Mouse (Mus musculus) hindbrain, postnatal 0 days (tissue): ENCODE measurements around the gene Fam72a. TPM values are rescaled to one million over a fixed set of nuclear protein-coding genes. Genes with fewer than 3 reads are reported as not detected.

Experiments used
- ATAC-seq: fragments of 200-750 bp; cut with Nextera tagmentation; 2 replicates; pipeline ENCODE4 v1.8.0; 2017; ENCODE audit warnings: mild to moderate bottlenecking, moderate TSS enrichment, moderate library complexity
- DNase-seq: peaks from one replicate; pipeline ENCODE4 v3.0.0-alpha.2; 2015; ENCODE audit warnings: low spot score
- H3K27ac ChIP-seq: fragments of 300-500 bp; sonication (generic); 2 replicates; pipeline ENCODE4 v1.5.1; 2014; ENCODE audit warnings: mild to moderate bottlenecking
- H3K27me3 ChIP-seq: fragments of 300-500 bp; sonication (generic); 2 replicates; pipeline ENCODE4 v1.6.1; 2014; ENCODE audit warnings: low read length, mixed read lengths; ENCODE audit not compliant: insufficient read depth
- H3K36me3 ChIP-seq: fragments of 300-500 bp; sonication (generic); 2 replicates; pipeline ENCODE4 v1.6.1; 2014; ENCODE audit warnings: low read length, mixed read lengths; ENCODE audit not compliant: insufficient read depth
- H3K4me1 ChIP-seq: fragments of 300-500 bp; sonication (generic); 2 replicates; pipeline ENCODE4 v1.6.1; 2014; ENCODE audit warnings: antibody characterized with exemption, low read length, mixed read lengths; ENCODE audit not compliant: insufficient read depth
- H3K4me2 ChIP-seq: fragments of 300-500 bp; sonication (generic); 2 replicates; pipeline ENCODE4 v1.6.1; 2014; ENCODE audit warnings: low read depth, mild to moderate bottlenecking, low read length, moderate library complexity, mixed read lengths
- H3K4me3 ChIP-seq: fragments of 300-500 bp; sonication (generic); 2 replicates; pipeline ENCODE4 v1.5.1; 2014; ENCODE audit warnings: low read length
- H3K9ac ChIP-seq: fragments of 300-500 bp; sonication (generic); replicated peaks from 2 replicates; pipeline ENCODE4 v1.6.1; 2014; ENCODE audit warnings: mild to moderate bottlenecking, low read length, moderate library complexity, mixed read lengths
- H3K9me3 ChIP-seq: fragments of 300-500 bp; sonication (generic); 2 replicates; pipeline ENCODE4 v1.6.1; 2016; ENCODE audit warnings: low read length, mixed read lengths
- CTCF ChIP-seq: IDR thresholded peaks from 2 replicates; pipeline ENCODE4 v1.5.1; 2016; ENCODE audit warnings: antibody characterized with exemption, control low read depth, low read depth
- WGBS: fragments of 180-500 bp; shearing (Covaris S2); extraction: QIAGEN DNeasy Blood & Tissue Kit; methylation state at CpG from one replicate; pipeline ENCODE4 v1.1.7; 2014; 5-methylcytosine and 5-hydroxymethylcytosine counted together
- microRNA-seq, 2 experiments: library from miRNA; unstranded; fragments of <30 nt; microRNA quantifications; one replicate each; pipeline ENCODE4; 2016
- polyA plus RNA-seq: library from polyadenylated mRNA; unstranded; fragments of >200 nt; fragmentation: Nextera tagmentation; extraction: Ambion mirVana; gene quantifications from 2 replicates; pipeline ENCODE4 v1.2.1, GENCODE M21; 2015
- total RNA-seq: library from RNA; depleted of rRNA; stranded (reverse); fragments of >200 nt; gene quantifications from 2 replicates; pipeline ENCODE4 v1.2.3, GENCODE M21; 2014; rRNA removed

Gene Fam72a
- total and polyA plus RNA-seq, 2 experiments from 2014 or later = 0.98 TPM; not detected in 1

DNA sequence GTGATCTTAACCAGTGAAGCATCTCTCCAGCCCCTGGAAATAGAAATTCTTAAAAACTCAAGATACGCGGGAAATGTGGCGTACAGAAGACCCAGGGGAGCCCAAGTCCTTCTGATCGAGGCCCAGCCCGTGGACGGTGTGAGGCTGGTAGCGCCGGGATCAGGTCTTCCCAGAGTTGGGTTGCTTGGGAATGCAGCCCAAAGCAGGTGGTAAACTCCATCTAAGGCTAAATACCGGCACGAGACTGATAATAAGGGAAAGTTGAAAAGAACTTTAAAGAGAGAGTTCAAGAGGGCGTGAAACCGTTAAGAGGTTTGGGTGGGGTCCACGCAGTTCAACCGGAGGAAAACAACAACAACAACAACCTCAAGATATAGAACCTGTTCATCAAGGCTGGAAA is 46.0 kb downstream of the Fam72a start:
- ATAC-seq = no peak
- Histone ChIP-seq H3K4me1 (no peaks in the 10 kb centered on the region), H3K4me2 (no peak overlapping the region), H3K9me3 (no peaks in the 10 kb centered on the region), H3K4me3 (no peak overlapping the region), H3K9ac (no peak overlapping the region), H3K36me3 (no peaks in the 10 kb centered on the region), H3K27ac (no peak overlapping the region), H3K27me3 (no peaks in the 10 kb centered on the region)
- DNase-seq = peak; percentile 20
- 91% methylated on average over 14 of the region's 14 CpGs for WGBS
- TF ChIP-seq CTCF = no peak

DNA sequence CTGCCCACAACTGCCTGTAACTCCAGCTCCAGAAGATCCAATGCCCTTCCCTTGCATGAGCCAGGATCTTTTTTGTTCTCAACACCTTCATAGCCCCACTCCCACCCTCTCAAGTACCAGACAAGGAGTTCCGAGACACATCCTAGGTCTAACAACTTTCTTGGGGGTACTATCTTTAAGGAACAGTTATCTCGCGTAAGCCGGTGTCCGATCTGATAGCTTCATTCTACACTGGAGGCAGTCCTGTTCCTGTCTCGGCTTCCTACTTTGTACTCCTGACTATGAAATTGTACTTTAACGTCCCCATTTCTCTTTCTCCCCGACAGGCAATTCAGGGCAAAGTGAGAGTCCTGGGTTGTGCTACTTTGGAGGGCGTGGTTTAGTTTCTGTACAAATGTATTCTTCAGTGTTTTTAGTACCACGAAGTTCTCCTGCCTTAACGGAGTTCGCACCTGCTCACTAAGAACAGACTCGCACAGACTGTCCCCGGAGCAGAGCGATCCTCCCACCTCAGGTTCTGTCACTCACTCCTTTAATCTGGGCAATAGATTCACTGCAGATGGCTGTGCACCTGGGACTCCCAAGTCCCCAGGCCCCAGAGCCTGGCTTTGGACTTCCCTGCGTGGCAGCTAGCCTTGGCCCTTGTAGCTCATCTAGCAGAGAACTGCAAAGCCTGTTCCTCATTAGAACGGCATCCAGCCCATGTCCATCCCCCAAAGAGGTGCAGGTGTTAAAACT is 51.4 kb downstream of the Fam72a start:
- Histone ChIP-seq H3K27me3 (no peaks in the 10 kb centered on the region), H3K9me3 (no peaks in the 10 kb centered on the region), H3K9ac (no peak overlapping the region), H3K4me3 (no peak overlapping the region), H3K36me3 (no peaks in the 10 kb centered on the region), H3K4me2 (no peak overlapping the region), H3K4me1 (no peaks in the 10 kb centered on the region), H3K27ac (no peak overlapping the region)
- no peak for TF ChIP-seq CTCF
- 76% methylated on average over 17 of the region's 17 CpGs for WGBS
- 0 out of 2 replicates have a peak, but pooled peaks have one; percentile 56 for ATAC-seq
- peak; percentile 35 for DNase-seq

DNA sequence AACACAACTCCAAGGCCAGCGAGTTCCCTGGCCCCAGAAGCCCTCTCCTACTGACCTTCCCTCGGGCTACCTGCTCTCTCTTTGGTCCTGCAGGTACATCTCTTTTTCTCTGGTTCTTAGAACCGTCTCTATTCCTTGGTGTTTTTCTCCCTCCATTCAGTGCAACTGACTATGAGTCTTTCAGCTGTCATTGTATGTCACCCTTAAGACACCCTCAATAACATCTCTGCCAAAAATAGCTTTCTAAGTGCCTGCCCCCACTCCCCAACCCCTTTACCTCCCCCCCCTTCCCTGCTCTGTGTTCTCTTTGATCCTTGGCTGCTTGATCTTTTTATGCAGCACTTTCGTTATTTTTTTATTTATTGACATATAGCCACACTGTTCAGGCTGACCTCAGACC is 52.7 kb downstream of the Fam72a start:
- H3K27ac ChIP-seq = no peak overlapping the region
- ATAC-seq (no peak), DNase-seq (no peak)
- no peak for TF ChIP-seq CTCF
- no peaks in the 10 kb centered on the region for H3K36me3 ChIP-seq
- no peaks in the 10 kb centered on the region for H3K9me3 ChIP-seq
- H3K4me2 ChIP-seq = no peak overlapping the region
- no peaks in the 10 kb centered on the region for H3K4me1 ChIP-seq
- no peaks in the 10 kb centered on the region for H3K27me3 ChIP-seq
- H3K9ac ChIP-seq = no peak overlapping the region
- 67% methylated on average over 4 of the region's 4 CpGs for WGBS
- H3K4me3 ChIP-seq = no peak overlapping the region

DNA sequence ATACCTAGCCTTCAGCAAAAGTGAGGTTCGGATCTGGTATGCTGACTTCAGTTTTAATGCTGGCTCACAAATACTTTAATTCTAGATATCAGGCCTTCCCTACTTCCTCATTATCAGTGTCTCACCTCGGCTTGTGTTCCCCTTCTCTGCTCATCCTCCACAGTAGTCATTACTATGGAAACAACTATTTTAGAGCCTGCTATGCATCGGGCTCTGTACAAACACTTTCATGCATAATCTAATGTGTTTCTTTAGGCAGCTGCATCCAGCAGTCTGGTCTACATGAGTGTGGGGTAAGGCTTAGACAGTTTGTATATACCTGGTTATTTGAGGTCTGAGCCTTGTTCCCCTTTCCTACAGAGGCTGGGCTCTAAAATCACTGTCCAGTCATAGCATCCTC is 55.9 kb downstream of the Fam72a start:
- no peaks in the 10 kb centered on the region for H3K9me3 ChIP-seq
- DNase-seq (no peak), ATAC-seq (no peak)
- no peaks in the 10 kb centered on the region; the same call in 1 of the 2 replicates for H3K4me1 ChIP-seq
- no peaks in the 10 kb centered on the region for H3K27me3 ChIP-seq
- no peak overlapping the region for H3K4me2 ChIP-seq
- no peak overlapping the region for H3K9ac ChIP-seq
- WGBS = 73% methylated on average over 3 of the region's 3 CpGs
- no peaks in the 10 kb centered on the region for H3K36me3 ChIP-seq
- no peak overlapping the region for H3K27ac ChIP-seq
- no peak for TF ChIP-seq CTCF
- no peak overlapping the region for H3K4me3 ChIP-seq

DNA sequence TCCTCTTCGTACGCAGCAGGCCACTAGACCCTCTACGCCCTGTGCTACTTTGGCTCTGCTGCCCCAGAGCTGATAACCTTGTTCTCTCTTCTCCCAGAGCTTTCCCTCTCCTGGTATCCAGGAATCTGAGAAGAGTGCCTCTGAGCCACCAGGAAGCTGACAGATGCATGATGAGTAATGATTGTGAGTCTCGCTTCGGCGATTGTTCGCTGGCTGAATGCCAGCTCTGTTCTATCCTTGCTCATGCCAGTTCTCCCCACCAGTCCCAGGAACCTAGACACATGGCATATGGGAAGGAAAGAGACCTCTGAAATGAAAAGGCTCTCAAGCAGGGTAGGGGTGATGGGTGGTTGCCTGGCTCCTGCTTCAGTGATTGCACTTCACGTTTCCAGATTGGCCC is 59.1 kb downstream of the Fam72a start:
- no peak for TF ChIP-seq CTCF
- H3K4me1 ChIP-seq = no peaks in the 10 kb centered on the region; the same call in 1 of the 2 replicates
- ATAC-seq = peak; percentile 56
- no peak overlapping the region for H3K27ac ChIP-seq
- H3K9me3 ChIP-seq = no peaks in the 10 kb centered on the region
- no peak overlapping the region for H3K4me2 ChIP-seq
- no peaks in the 10 kb centered on the region for H3K36me3 ChIP-seq
- H3K4me3 ChIP-seq = no peak overlapping the region
- no peak overlapping the region for H3K9ac ChIP-seq
- no peaks in the 10 kb centered on the region for H3K27me3 ChIP-seq
- 50% methylated on average over 8 of the region's 8 CpGs for WGBS
- peak; percentile 59 for DNase-seq

Small RNAs within 50 kb of the gene (microRNA-seq; reads per million reads assigned to microRNA genes)
- 0 reads per million in 2 experiments for gene Gm24273

Other genes starting within 250 kb of the Fam72a start
- gene Ikbke, start 248.3 kb upstream of the Fam72a start, total RNA-seq = 0.75 and 1.5 TPM in 2 replicates
- gene Ikbke, start 248.3 kb upstream of the Fam72a start, polyA plus RNA-seq = 1.2 TPM in 2 replicates
- 62.8 and 69.3 TPM in 2 replicates for gene Srgap2, start 551 bp upstream of the Fam72a start, total RNA-seq
- 23.3 and 24.5 TPM in 2 replicates for gene Srgap2, start 551 bp upstream of the Fam72a start, polyA plus RNA-seq
- not detected in 2 replicates for gene Avpr1b, start 71.3 kb downstream of the Fam72a start, total RNA-seq
- not detected in 2 replicates for gene Avpr1b, start 71.3 kb downstream of the Fam72a start, polyA plus RNA-seq
- not detected in 2 replicates for gene Ctse, start 110.4 kb downstream of the Fam72a start, total RNA-seq
- gene Ctse, start 110.4 kb downstream of the Fam72a start, polyA plus RNA-seq = not detected in 2 replicates
- gene Rab7b, start 160.8 kb downstream of the Fam72a start, total RNA-seq = 0.10 and 2.8 TPM in 2 replicates
- 1.2 and 1.6 TPM in 2 replicates for gene Rab7b, start 160.8 kb downstream of the Fam72a start, polyA plus RNA-seq
- 0.07 and 0.37 TPM in 2 replicates for gene Slc26a9, start 216.1 kb downstream of the Fam72a start, total RNA-seq
- gene Slc26a9, start 216.1 kb downstream of the Fam72a start, polyA plus RNA-seq = 0.09 and 0.10 TPM in 2 replicates